Mouse (Mus musculus) liver, postnatal 0 days (tissue): ENCODE measurements around the gene Hap1. TPM values are rescaled to one million over a fixed set of nuclear protein-coding genes. Genes with fewer than 3 reads are reported as not detected.

Experiments
- ATAC-seq: fragments of 200-750 bp; cut with Nextera tagmentation; 2 replicates; pipeline ENCODE4 v1.8.0; 2017; ENCODE audit warnings: mild to moderate bottlenecking, moderate library complexity
- DNase-seq: peaks from one replicate; pipeline ENCODE4 v3.0.0-alpha.2; 2016
- H3K27ac ChIP-seq: fragments of 300-500 bp; sonication (generic); 2 replicates; pipeline ENCODE4 v1.5.1; 2014; ENCODE audit warnings: antibody characterized with exemption, moderate library complexity, mild to moderate bottlenecking, low read depth
- H3K27me3 ChIP-seq: fragments of 300-500 bp; sonication (generic); 2 replicates; pipeline ENCODE4 v1.6.1; 2014; ENCODE audit warnings: low read length, control low read depth, mixed read lengths; ENCODE audit not compliant: insufficient read depth
- H3K36me3 ChIP-seq: fragments of 300-500 bp; sonication (generic); replicated peaks from 2 replicates; pipeline ENCODE4 v1.6.1; 2014; ENCODE audit warnings: mild to moderate bottlenecking, control low read depth, low read length, moderate library complexity, mixed read lengths; ENCODE audit not compliant: insufficient read depth
- H3K4me1 ChIP-seq: fragments of 300-500 bp; sonication (generic); 2 replicates; pipeline ENCODE4 v1.6.1; 2014; ENCODE audit warnings: antibody characterized with exemption, mild to moderate bottlenecking, control low read depth; ENCODE audit not compliant: insufficient read depth
- H3K4me2 ChIP-seq: fragments of 300-500 bp; sonication (generic); 2 replicates; pipeline ENCODE4 v1.6.1; 2014; ENCODE audit warnings: low read depth, mild to moderate bottlenecking, low read length, moderate library complexity, mixed read lengths
- H3K4me3 ChIP-seq: fragments of 300-500 bp; sonication (generic); 2 replicates; pipeline ENCODE4 v1.5.1; 2014; ENCODE audit warnings: low read depth, low read length
- H3K9ac ChIP-seq: fragments of 300-500 bp; sonication (generic); replicated peaks from 2 replicates; pipeline ENCODE4 v1.6.1; 2014; ENCODE audit warnings: mild to moderate bottlenecking, moderate library complexity
- H3K9me3 ChIP-seq: fragments of 300-500 bp; sonication (generic); 2 replicates; pipeline ENCODE4 v1.6.1; 2016; ENCODE audit warnings: mild to moderate bottlenecking, control low read depth, low read length, mixed read lengths
- CTCF ChIP-seq: sonication (generic); IDR thresholded peaks from 2 replicates; pipeline ENCODE4 v1.5.1; 2016; ENCODE audit warnings: antibody characterized with exemption, low read depth
- EP300 ChIP-seq: IDR thresholded peaks from 2 replicates; pipeline ENCODE4 v1.6.1; 2016; ENCODE audit warnings: antibody characterized with exemption, low read depth, mild to moderate bottlenecking
- WGBS: fragments of 180-500 bp; shearing (Covaris S2); extraction: QIAGEN DNeasy Blood & Tissue Kit; methylation state at CpG from one replicate; pipeline ENCODE4 v1.1.7; 2014; ENCODE audit not compliant: insufficient replicate concordance; 5-methylcytosine and 5-hydroxymethylcytosine counted together
- polyA plus RNA-seq: library from polyadenylated mRNA; unstranded; fragments of >200 nt; fragmentation: Nextera tagmentation; extraction: Ambion mirVana; gene quantifications from 2 replicates; pipeline ENCODE4 v1.2.1, GENCODE M21; 2015

Hap1 gene
- polyA plus RNA-seq, 1 experiment from 2014 or later: 0.78 TPM

DNA sequence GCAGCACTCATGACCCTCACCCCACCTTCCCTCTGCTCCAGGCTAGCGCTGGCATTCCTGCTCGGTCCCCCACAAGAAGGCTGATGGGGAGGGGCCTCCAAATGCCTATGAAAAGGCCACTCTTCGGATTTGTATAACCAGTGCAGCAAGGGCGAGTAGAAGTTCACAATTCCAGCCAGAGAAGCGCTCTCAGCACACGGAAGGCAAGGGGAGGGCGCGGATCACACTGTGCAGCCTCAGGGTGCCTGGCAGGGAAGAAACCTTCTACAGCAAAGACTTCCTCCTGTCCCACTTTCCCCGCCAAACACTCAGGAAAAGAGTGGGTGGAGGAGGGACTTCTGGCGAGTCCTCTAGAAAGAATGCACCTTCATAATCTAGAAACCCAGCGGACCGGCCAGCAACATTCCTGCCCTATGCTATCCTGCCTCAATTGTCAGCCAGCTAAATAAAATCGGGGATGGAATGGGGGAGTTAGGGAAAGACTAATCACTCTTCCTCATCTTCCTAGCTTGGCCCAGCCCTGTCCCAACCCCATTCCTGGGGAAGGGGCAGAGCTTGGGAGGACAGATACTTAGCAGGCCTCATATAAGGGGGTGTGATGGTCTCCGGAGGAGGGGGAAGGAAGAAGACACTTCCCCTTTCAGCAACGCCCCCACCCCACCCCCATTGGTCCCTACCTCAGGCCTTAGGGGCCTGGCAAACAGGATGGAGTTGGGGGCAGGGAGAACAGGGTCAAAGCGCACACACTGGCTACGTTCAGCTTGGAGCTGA lies 40.1 kb upstream of the Hap1 start:
- WGBS: 31% methylated on average over 17 of the region's 17 CpGs
- Histone ChIP-seq H3K4me1 (peaks cover 40% of the 10 kb centered on the region), H3K4me3 (peak overlapping the region; percentile 70)

DNA sequence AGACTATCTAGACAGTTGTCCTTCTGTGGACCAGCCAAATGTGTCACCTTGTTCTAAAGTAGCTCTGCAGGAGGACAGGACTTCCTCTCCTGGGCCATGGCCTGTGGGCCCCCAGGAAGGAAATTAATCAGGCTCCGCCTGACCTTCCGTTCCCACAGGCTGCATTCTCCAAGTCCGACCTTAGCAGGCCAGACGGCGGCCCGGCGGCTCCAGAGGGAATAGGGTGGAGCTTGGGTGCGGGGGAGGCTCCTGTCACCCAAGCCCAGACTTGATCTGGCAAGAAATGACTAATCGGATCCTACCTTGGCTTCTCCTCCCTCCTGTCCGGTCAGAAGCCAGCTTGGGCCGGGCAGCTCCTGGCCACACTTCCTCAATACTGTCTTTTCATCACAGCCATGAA lies 39.3 kb upstream of the Hap1 start:
- Histone ChIP-seq H3K4me1 (peaks cover 48% of the 10 kb centered on the region), H3K9ac (peak overlapping the region; percentile 49; the same call in 1 of the 2 replicates), H3K27me3 (no peaks in the 10 kb centered on the region), H3K4me3 (peak overlapping the region; percentile 70), H3K9me3 (no peaks in the 10 kb centered on the region), H3K4me2 (peak overlapping the region; percentile 66), H3K27ac (peak overlapping the region; percentile 41), H3K36me3 (no peaks in the 10 kb centered on the region)
- ATAC-seq (no peak), DNase-seq (peak; percentile 53)
- 12% methylated on average over 11 of the region's 11 CpGs for WGBS
- TF ChIP-seq EP300: no peak
- no peak for TF ChIP-seq CTCF

More for the DNA sequence above, 40.1 kb upstream of the Hap1 start:
- H3K27ac ChIP-seq: peak overlapping the region; percentile 98
- H3K9me3 ChIP-seq: no peaks in the 10 kb centered on the region
- no peak for ATAC-seq
- peak; percentile 41 for DNase-seq
- TF ChIP-seq EP300: no peak
- H3K4me2 ChIP-seq: peak overlapping the region; percentile 66
- no peaks in the 10 kb centered on the region for H3K27me3 ChIP-seq
- H3K9ac ChIP-seq: peak overlapping the region; percentile 80
- no peaks in the 10 kb centered on the region for H3K36me3 ChIP-seq

DNA sequence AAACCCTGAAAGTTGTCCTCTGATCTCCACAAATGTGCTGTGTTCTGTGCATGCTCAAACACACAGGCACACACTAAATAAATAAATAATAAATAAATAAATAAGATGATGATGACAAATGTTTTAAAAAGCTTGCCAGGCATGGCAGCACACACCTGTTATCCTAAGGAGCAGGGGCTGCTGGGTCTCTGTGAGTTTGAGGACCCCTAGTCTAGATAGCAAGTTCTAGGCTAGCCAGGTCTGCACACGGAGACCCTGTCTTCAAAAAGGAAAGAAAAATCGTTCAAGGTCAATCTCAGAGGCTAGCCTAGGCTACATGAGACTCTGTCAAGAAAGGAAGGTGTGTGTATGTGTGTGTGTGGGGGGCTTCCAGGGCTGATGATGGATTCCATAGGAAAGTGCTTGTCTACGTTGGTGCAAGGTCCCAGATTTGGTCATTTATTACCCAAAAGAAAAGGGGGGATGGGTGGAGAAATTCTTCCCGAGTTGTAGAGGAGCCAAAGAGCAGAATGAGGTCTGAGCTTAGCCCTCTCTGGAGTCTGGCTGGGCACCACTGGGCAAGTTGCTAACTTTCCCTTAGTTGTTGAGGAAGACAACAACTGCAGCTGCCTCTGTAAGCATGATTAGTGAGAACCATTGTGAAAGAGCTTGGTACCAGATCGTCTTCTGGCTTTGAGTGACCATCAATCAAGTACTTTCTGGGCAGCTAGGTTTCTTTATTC lies 38.6 kb upstream of the Hap1 start:
- H3K36me3 ChIP-seq: no peaks in the 10 kb centered on the region
- no peak for ATAC-seq
- WGBS: 50% methylated on average over 5 of the region's 5 CpGs
- H3K9ac ChIP-seq: peak overlapping the region; percentile 49; the same call in 1 of the 2 replicates
- H3K4me2 ChIP-seq: peak overlapping the region; percentile 66
- H3K9me3 ChIP-seq: no peaks in the 10 kb centered on the region
- no peaks in the 10 kb centered on the region for H3K27me3 ChIP-seq
- no peak for DNase-seq
- 0 out of 2 replicates have a peak overlapping the region, but pooled peaks have one; percentile 70 for H3K4me3 ChIP-seq
- no peak for TF ChIP-seq CTCF
- no peak for TF ChIP-seq EP300
- H3K4me1 ChIP-seq: peaks cover 53% of the 10 kb centered on the region
- peak overlapping the region; percentile 41 for H3K27ac ChIP-seq

DNA sequence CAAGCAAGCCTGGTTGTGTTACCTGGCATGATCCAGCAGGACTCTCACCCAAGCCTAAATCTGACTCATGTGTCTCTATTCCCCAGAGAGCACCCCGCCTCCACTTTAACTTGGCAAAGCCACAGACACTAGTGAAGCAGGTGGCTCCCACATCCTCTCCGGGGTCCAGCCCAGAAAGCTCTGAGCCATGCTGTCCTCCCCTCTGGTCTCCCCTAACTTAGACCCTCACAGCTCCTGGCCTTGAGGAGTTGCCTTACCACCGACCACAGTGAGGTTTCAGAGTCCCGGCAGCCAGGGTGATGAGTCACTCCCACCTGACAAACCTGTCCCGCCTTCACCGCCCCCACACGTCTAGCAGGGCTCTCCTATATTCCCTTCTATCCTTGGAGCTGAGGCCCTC lies 37.8 kb upstream of the Hap1 start:
- Histone ChIP-seq H3K27ac (no peak overlapping the region), H3K4me3 (no peak overlapping the region), H3K27me3 (no peaks in the 10 kb centered on the region), H3K4me2 (no peak overlapping the region), H3K36me3 (no peaks in the 10 kb centered on the region), H3K4me1 (peaks cover 57% of the 10 kb centered on the region), H3K9me3 (no peaks in the 10 kb centered on the region), H3K9ac (no peak overlapping the region)
- TF ChIP-seq CTCF: no peak
- TF ChIP-seq EP300: no peak
- no peak for ATAC-seq
- no peak for DNase-seq
- WGBS: 43% methylated on average over 7 of the region's 7 CpGs

DNA sequence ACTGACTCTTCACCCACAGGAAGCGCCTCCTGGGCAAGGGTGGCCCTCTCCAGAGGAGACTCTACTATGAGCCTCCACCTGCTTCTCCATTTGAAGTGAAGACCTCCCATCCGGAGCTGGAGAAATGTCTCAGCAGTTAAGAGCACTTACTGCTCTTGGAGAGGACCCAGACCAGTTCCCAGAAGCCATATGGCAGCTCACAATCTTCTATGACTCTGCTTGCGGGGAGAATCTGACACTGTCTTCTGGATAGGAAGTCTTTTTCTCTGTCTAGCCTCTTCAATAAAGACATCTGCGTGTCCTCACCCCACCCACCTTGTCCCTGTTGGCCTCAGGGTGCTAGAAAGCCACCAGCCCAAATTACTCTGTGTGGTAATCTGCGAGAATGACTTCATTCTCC lies 37.0 kb upstream of the Hap1 start:
- Histone ChIP-seq H3K4me1 (peaks cover 65% of the 10 kb centered on the region), H3K27me3 (no peaks in the 10 kb centered on the region), H3K9ac (no peak overlapping the region), H3K4me3 (no peak overlapping the region), H3K27ac (no peak overlapping the region), H3K9me3 (no peaks in the 10 kb centered on the region), H3K4me2 (no peak overlapping the region), H3K36me3 (no peaks in the 10 kb centered on the region)
- DNase-seq (no peak), ATAC-seq (no peak)
- TF ChIP-seq EP300: no peak
- whole genome bisulfite sequencing: 70% methylated on average over 5 of the region's 5 CpGs

DNA sequence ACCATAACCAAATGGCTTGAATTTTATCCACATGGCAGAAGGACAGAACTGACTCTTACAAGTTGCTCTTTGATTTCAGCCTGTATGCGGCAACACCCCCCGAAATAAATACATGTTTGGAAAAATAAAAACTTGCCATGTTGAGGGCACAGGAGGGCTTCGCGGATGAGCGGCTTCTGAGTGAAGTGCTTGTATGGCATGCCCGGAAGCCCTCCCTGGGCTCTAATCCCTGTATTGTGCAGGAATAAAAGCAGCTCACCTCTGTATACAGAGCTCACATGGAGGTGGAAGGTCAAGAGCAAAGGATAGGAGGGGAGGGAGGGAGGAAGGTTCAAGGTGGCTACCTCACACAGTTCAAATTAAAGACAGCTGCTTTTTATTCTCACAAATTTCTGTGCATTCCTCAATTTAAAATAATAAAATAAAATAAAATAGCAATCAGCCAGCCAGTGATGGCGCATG lies 36.0 kb upstream of the Hap1 start:
- H3K4me2 ChIP-seq: no peak overlapping the region
- DNase-seq (no peak), ATAC-seq (no peak)
- no peaks in the 10 kb centered on the region for H3K27me3 ChIP-seq
- TF ChIP-seq CTCF (no peak), EP300 (no peak)
- no peaks in the 10 kb centered on the region for H3K36me3 ChIP-seq
- H3K4me1 ChIP-seq: peaks cover 70% of the 10 kb centered on the region
- H3K9ac ChIP-seq: no peak overlapping the region
- H3K9me3 ChIP-seq: no peaks in the 10 kb centered on the region
- 0 out of 2 replicates have a peak overlapping the region, but pooled peaks have one; percentile 6 for H3K27ac ChIP-seq
- H3K4me3 ChIP-seq: no peak overlapping the region
- 84% methylated on average over 7 of the region's 7 CpGs for WGBS
